Mouse (Mus musculus) ES-E14 (cell line): ENCODE data around the gene Pcgf3. TPM values are rescaled to one million over a fixed set of nuclear protein-coding genes. Genes with fewer than 3 reads are reported as not detected.

Source experiments
- DNase-seq: peaks from one replicate; pipeline ENCODE4 v3.0.0-alpha.2; 2013; ENCODE audit warnings: low read depth, low spot score
- H3K27ac ChIP-seq: 2 replicates; pipeline ENCODE4 v1.5.1; 2012; ENCODE audit warnings: low read depth, mild to moderate bottlenecking, low read length, moderate library complexity, mixed read lengths; ENCODE audit not compliant: poor library complexity, insufficient read depth, severe bottlenecking
- H3K36me3 ChIP-seq: 2 replicates; pipeline ENCODE4 v1.6.1; 2012; ENCODE audit warnings: mild to moderate bottlenecking, low read length, moderate library complexity, mixed read lengths; ENCODE audit not compliant: control insufficient read depth, poor library complexity, insufficient read depth, severe bottlenecking
- H3K4me1 ChIP-seq, 2 experiments: fragments of 150-350 bp in 1 of 2; sonication (generic) in 1 of 2; 2 replicates each; pipeline ENCODE4 v1.6.1; 2012; ENCODE audit warnings: low read length in 2 of 2, mild to moderate bottlenecking in 1 of 2, mixed read lengths in 1 of 2; ENCODE audit not compliant: control insufficient read depth in 2 of 2, insufficient read depth in 2 of 2, poor library complexity in 1 of 2
- H3K4me3 ChIP-seq, 2 experiments: fragments of 150-350 bp in 1 of 2; sonication (generic) in 1 of 2; 2 replicates each; pipeline ENCODE4 v1.5.1; 2012; ENCODE audit warnings: low read length in 2 of 2, low read depth in 1 of 2, mild to moderate bottlenecking in 1 of 2, mixed read lengths in 1 of 2; ENCODE audit not compliant: insufficient read depth in 1 of 2, poor library complexity in 1 of 2, severe bottlenecking in 1 of 2
- H3K9ac ChIP-seq: 2 replicates; pipeline ENCODE4 v1.6.1; 2012; ENCODE audit warnings: low read depth, mild to moderate bottlenecking, low read length, mixed read lengths; ENCODE audit not compliant: poor library complexity, insufficient read depth, severe bottlenecking
- H3K9me3 ChIP-seq: fragments of 150-350 bp; sonication (generic); 2 replicates; pipeline ENCODE4 v1.6.1; 2012; ENCODE audit warnings: low read depth, mild to moderate bottlenecking, low read length; ENCODE audit not compliant: control insufficient read depth, insufficient read depth
- CHD2 ChIP-seq: IDR thresholded peaks from 2 replicates; pipeline ENCODE4 v1.6.1; 2014; ENCODE audit warnings: mild to moderate bottlenecking, low read depth, low read length, inconsistent platforms
- HCFC1 ChIP-seq: IDR thresholded peaks from 2 replicates; pipeline ENCODE4 v1.6.1; 2012; ENCODE audit warnings: low read length, inconsistent platforms, borderline replicate concordance; ENCODE audit not compliant: insufficient read depth
- MAFK ChIP-seq: IDR thresholded peaks from 2 replicates; pipeline ENCODE4 v1.6.1; 2014; ENCODE audit warnings: mild to moderate bottlenecking, low read depth, low read length, inconsistent platforms; ENCODE audit not compliant: insufficient read depth
- ZC3H11A ChIP-seq: IDR thresholded peaks from 2 replicates; pipeline ENCODE4 v1.6.1; 2012; ENCODE audit warnings: low read depth, mild to moderate bottlenecking, inconsistent platforms, low read length, borderline replicate concordance
- ZNF384 ChIP-seq: IDR thresholded peaks from 2 replicates; pipeline ENCODE4 v1.6.1; 2012; ENCODE audit warnings: low read depth, low read length, inconsistent platforms
- in situ Hi-C, 2 experiments: fragments of 600-800 bp; cut with MboI; formaldehyde crosslinking; loops; one replicate each; pipeline ENCODE4 v1.15.1; 2025; ENCODE audit warnings: low sequenced_read_pairs in 2 of 2, inconsistent platforms in 1 of 2; ENCODE audit not compliant: unreplicated experiment in 2 of 2
- total RNA-seq: library from RNA; depleted of rRNA; stranded (reverse); fragments of 300-350 nt; gene quantifications from 2 replicates; pipeline ENCODE4 v1.2.3, GENCODE M21; 2012

The Pcgf3 gene
- total RNA-seq, 1 experiment, result 29.1 TPM

GRCm38 (mm10) chr5:108462446-108462845 lies 1.4 kb downstream of the Pcgf3 start:
- DNase-seq, result no peak
- peaks cover 2% of the 10 kb centered on the region; the same call in 1 of the 2 replicates for H3K36me3 ChIP-seq

DNA sequence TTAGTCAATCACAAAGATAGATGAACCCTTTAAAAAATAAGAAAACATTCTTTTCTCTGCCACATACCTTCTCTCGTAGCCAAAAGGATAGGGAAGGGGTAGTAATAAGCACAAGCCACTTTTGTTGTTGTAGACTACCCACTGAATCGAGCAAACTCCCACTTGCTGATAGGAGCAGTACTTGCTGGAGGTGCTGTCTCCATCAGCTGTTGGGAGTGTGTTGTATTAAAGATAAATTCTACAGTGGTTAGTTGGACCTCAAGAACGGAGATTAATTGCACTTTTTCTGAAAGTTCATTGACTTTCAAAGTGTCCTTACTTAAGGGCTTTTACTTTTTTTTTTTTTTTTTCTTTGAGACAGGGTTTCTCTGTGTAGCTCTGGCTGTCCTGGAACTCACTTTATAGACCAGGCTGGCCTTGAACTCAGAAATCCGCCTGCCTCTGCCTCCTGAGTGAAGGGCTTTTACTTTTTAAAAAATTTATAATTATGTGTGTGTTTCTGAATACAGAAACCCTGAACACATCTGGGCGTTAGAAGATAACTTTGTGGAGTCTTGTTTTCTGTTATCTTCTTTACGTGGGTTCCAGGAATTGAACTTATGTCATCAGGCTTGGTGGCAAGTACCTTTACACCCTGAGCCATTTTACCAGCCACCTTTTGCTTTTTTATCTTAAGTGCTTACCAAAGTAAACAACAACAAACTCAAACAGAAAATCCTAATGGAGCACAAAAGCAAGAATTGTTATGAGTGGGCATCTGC lies 4.3 kb downstream of the Pcgf3 start:
- no peak for DNase-seq
- Histone ChIP-seq H3K36me3 (peaks cover 2% of the 10 kb centered on the region; the same call in 1 of the 2 replicates), H3K4me1 (peaks cover 0 to 8% of the 10 kb centered on the region in 2 experiments; a peak in 1 of 4 replicates), H3K4me3 (no peak overlapping the region), H3K9ac (no peak overlapping the region), H3K27ac (no peak overlapping the region), H3K9me3 (no peaks in the 10 kb centered on the region)
- TF ChIP-seq CHD2 (no peak), MAFK (no peak), ZNF384 (no peak), ZC3H11A (no peak), HCFC1 (no peak)
- in situ Hi-C loops, result no loop called here

More at GRCm38 (mm10) chr5:108462446-108462845, 1.4 kb downstream of the Pcgf3 start:
- Histone ChIP-seq H3K27ac (no peak overlapping the region), H3K9ac (peak overlapping the region; percentile 82), H3K4me3 (peak overlapping the region; percentile 70 to 98), H3K9me3 (no peaks in the 10 kb centered on the region), H3K4me1 (peaks cover 0 to 7% of the 10 kb centered on the region in 2 experiments; a peak in 1 of 4 replicates)
- in situ Hi-C loops, result no loop called here
- TF ChIP-seq MAFK (no peak), ZNF384 (no peak), ZC3H11A (no peak), HCFC1 (no peak), CHD2 (no peak)

DNA sequence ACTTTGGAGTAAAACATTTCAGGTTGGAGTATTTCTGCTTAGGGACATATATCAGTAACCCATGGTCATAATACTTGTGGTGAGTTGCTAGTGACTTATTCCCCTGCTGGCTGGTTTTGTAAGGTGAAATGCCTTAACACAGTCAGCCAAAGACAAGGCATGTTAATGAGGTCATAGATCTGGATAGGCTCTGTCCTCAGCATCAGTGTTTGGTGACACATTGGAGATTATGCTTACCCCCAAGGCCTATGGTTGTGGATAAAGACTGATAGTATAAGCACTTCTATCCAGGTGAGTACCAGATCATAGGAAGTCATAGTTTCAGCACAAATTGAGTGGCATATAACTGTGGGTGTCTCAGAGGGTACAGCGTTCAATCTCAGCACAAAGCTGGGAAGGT lies 5.6 kb downstream of the Pcgf3 start:
- no peak for DNase-seq
- Histone ChIP-seq H3K27ac (no peak overlapping the region), H3K9ac (no peak overlapping the region), H3K9me3 (no peaks in the 10 kb centered on the region), H3K4me1 (peaks cover 0 to 8% of the 10 kb centered on the region in 2 experiments; a peak in 1 of 4 replicates), H3K4me3 (no peak overlapping the region), H3K36me3 (peaks cover 2% of the 10 kb centered on the region; the same call in 1 of the 2 replicates)
- no peak for TF ChIP-seq CHD2
- no peak for TF ChIP-seq HCFC1
- no peak for TF ChIP-seq MAFK
- no peak for TF ChIP-seq ZC3H11A
- no peak for TF ChIP-seq ZNF384
- in situ Hi-C loops, result no loop called here

DNA sequence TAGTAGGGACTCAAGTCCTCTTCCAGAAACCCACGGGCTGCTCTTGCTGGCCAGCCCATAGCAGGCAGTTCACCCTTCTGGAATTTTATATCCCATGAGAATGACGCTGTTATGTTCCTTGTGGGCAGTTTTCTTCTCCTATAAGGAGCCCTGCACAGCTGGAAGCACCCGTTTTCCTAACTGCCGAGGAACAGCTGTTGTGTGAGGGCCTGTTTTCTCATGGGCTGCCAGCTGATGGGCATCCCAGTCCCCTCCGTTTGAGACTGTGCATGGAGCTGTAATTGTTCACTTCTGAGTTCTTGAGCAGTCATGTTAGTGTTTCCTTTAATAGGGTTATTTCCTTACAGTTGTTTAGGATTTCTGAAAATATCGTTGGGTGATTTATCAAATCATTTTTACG lies 8.6 kb downstream of the Pcgf3 start:
- no peak overlapping the region for H3K4me3 ChIP-seq
- H3K9ac ChIP-seq, result no peak overlapping the region
- H3K4me1 ChIP-seq, result 0 out of 4 replicates have a peak, but pooled peaks cover 0 to 1% of the 10 kb centered on the region in 2 experiments
- TF ChIP-seq CHD2 (no peak), MAFK (no peak), HCFC1 (no peak), ZC3H11A (no peak), ZNF384 (no peak)
- no peaks in the 10 kb centered on the region for H3K9me3 ChIP-seq
- no peak for DNase-seq
- in situ Hi-C loops, result no loop called here
- H3K27ac ChIP-seq, result no peak overlapping the region
- H3K36me3 ChIP-seq, result peaks cover 7% of the 10 kb centered on the region

GRCm38 (mm10) chr5:108473737-108474136 lies 12.7 kb downstream of the Pcgf3 start:
- peaks cover 21% of the 10 kb centered on the region for H3K36me3 ChIP-seq
- TF ChIP-seq ZNF384 (no peak), CHD2 (no peak), ZC3H11A (no peak), HCFC1 (no peak), MAFK (no peak)
- no peak for DNase-seq

More at GRCm38 (mm10) chr5:108473737-108474136, 12.7 kb downstream of the Pcgf3 start:
- Histone ChIP-seq H3K9me3 (no peaks in the 10 kb centered on the region), H3K4me3 (no peak overlapping the region), H3K4me1 (0 out of 4 replicates have a peak, but pooled peaks cover 0 to 1% of the 10 kb centered on the region in 2 experiments), H3K9ac (no peak overlapping the region), H3K27ac (no peak overlapping the region)
- in situ Hi-C loops, result no loop called here
